In the genomic region with DNA sequence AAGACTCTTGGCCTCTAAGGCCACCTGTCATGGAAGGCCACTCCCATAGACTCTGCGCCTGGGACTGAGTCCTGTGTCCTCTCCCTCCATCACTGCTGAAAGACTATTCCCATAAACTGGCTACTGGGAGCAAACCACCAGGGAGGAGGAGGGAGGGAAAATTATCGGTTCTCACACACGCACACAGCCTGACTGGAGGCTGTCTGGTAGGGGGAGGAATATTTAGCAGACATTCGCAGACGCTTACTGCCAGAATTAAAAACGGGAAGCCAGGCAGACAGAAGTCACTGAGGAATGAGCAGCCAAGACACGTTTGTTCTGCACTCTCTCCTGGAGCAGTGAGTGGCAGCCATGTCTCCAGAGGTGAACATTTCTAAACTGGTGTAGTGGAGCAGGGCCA, we compare ENCODE assay signal across 15 mouse cellular contexts. TPM values are rescaled to one million over a fixed set of nuclear protein-coding genes. Genes with fewer than 3 reads are reported as not detected.
A peak's percentile ranks its signal among the peaks of the same experiment; 100 is the strongest.
DNase-seq lines count a peak whose midpoint lies in the region; ATAC-seq and TF ChIP-seq lines count a peak whose summit lies in the region.
"Had no signal": no experiment of that assay in that cellular context is flagged by ENCODE, and none has a peak within 500 bp of the region (broad histone marks: within the 10 kb centered on the region; RNA-seq: fewer than 3 reads in every experiment).

No protein-coding gene starts in this region.

- H3K27ac ChIP-seq in gastrocnemius, adult 2 months: peak overlapping the region; percentile 35
- H3K27ac ChIP-seq in midbrain, postnatal 0 days (ENCODE audit: low read depth, low read length): no peak overlapping the region
- H3K27ac ChIP-seq in midbrain, embryonic 13.5 days: no peak overlapping the region
- H3K27ac ChIP-seq in heart, embryonic 15.5 days: peak overlapping the region; percentile 84
- H3K27ac ChIP-seq: embryonic facial prominence, embryonic 13.5 days; hindbrain, postnatal 0 days; neural tube, embryonic 13.5 days had no signal

- peaks cover 26% of the 10 kb centered on the region for H3K4me1 ChIP-seq in midbrain, postnatal 0 days (ENCODE audit: insufficient read depth, low read length)
- peaks cover 73% of the 10 kb centered on the region for H3K4me1 ChIP-seq in midbrain, embryonic 13.5 days (replicated peaks)
- H3K4me1 ChIP-seq in heart, embryonic 15.5 days (replicated peaks): peaks cover 83% of the 10 kb centered on the region

- H3K4me3 ChIP-seq in gastrocnemius, adult 2 months: no peak overlapping the region
- H3K4me3 ChIP-seq in midbrain, postnatal 0 days (ENCODE audit: low read depth, low read length): no peak overlapping the region
- H3K4me3 ChIP-seq in midbrain, embryonic 13.5 days (replicated peaks): no peak overlapping the region
- H3K4me3 ChIP-seq in heart, embryonic 15.5 days: no peak overlapping the region
- H3K4me3 ChIP-seq: embryonic facial prominence, embryonic 13.5 days; neural tube, embryonic 13.5 days had no signal

- no peaks in the 10 kb centered on the region for H3K9me3 ChIP-seq in midbrain, postnatal 0 days (ENCODE audit: low read length)
- no peaks in the 10 kb centered on the region for H3K9me3 ChIP-seq in midbrain, embryonic 13.5 days
- no peaks in the 10 kb centered on the region for H3K9me3 ChIP-seq in heart, embryonic 15.5 days (replicated peaks)
- H3K9me3 ChIP-seq: embryonic facial prominence, embryonic 13.5 days; neural tube, embryonic 13.5 days had no signal

- WGBS in midbrain, postnatal 0 days: 25% methylated on average over 7 of the region's 7 CpGs
- WGBS in midbrain, embryonic 13.5 days: 41% methylated on average over 7 of the region's 7 CpGs
- WGBS in heart, embryonic 15.5 days: 23% methylated on average over 7 of the region's 7 CpGs

- no peak for ATAC-seq in midbrain, postnatal 0 days (ENCODE audit: low FRiP score)
- no peak for ATAC-seq in midbrain, embryonic 13.5 days
- peak; percentile 54; the same call in 1 of the 2 replicates for ATAC-seq in heart, embryonic 15.5 days (replicated peaks; ENCODE audit: insufficient number of reproducible peaks, insufficient read depth, low FRiP score, low read depth)
- 0 out of 2 replicates have a peak, but pooled peaks have one; percentile 24 for ATAC-seq in megakaryocyte progenitor cell, adult 5-6 weeks (replicated peaks; ENCODE audit: poor library complexity)

- peak; percentile 28 for DNase-seq in gastrocnemius, adult 2 months
- no peak for DNase-seq in gastrocnemius, adult 18-20 months (ENCODE audit: low spot score)
- DNase-seq in midbrain, postnatal 0 days (ENCODE audit: low spot score): no peak
- no peak for DNase-seq in ovary, adult 18-20 months (ENCODE audit: low spot score)
- DNase-seq in cerebellum, adult 11-12 months: no peak
- DNase-seq: adrenal gland, adult 8-10 months; cerebellum, adult 18-20 months; gastrocnemius, postnatal 10 days; kidney, postnatal 4 days had no signal

- H3K9ac ChIP-seq in midbrain, postnatal 0 days (replicated peaks; ENCODE audit: low read length, poor library complexity, severe bottlenecking): 0 out of 2 replicates have a peak overlapping the region, but pooled peaks have one; percentile 24
- no peak overlapping the region for H3K9ac ChIP-seq in midbrain, embryonic 13.5 days (replicated peaks)
- no peak overlapping the region for H3K9ac ChIP-seq in heart, embryonic 15.5 days
- H3K9ac ChIP-seq: embryonic facial prominence, embryonic 13.5 days; neural tube, embryonic 13.5 days had no signal

- no peaks in the 10 kb centered on the region for H3K27me3 ChIP-seq in midbrain, postnatal 0 days (ENCODE audit: insufficient read depth, low read length)
- H3K27me3 ChIP-seq in midbrain, embryonic 13.5 days: peaks cover 3% of the 10 kb centered on the region; the same call in 1 of the 2 replicates
- no peaks in the 10 kb centered on the region for H3K27me3 ChIP-seq in heart, embryonic 15.5 days
- H3K27me3 ChIP-seq: embryonic facial prominence, embryonic 13.5 days had no signal

- H3K36me3 ChIP-seq in midbrain, postnatal 0 days (ENCODE audit: insufficient read depth, low read length): no peaks in the 10 kb centered on the region
- H3K36me3 ChIP-seq in midbrain, embryonic 13.5 days: peaks cover 19% of the 10 kb centered on the region
- H3K36me3 ChIP-seq in heart, embryonic 15.5 days: no peaks in the 10 kb centered on the region; the same call in 1 of the 2 replicates

- intact Hi-C loops in gastrocnemius, adult 2 months (cut with DNase I): no loop called here

- H3K4me2 ChIP-seq in midbrain, postnatal 0 days (ENCODE audit: low read depth, low read length, poor library complexity, severe bottlenecking): no peak overlapping the region
- H3K4me2 ChIP-seq in midbrain, embryonic 13.5 days (replicated peaks): no peak overlapping the region
- 0 out of 2 replicates have a peak overlapping the region, but pooled peaks have one; percentile 5 for H3K4me2 ChIP-seq in heart, embryonic 15.5 days
- H3K4me2 ChIP-seq: embryonic facial prominence, embryonic 13.5 days; neural tube, embryonic 13.5 days had no signal

- TF ChIP-seq CTCF in gastrocnemius, adult 2 months (IDR thresholded peaks at IDR 0.05): 0 out of 2 replicates have a peak, but pooled peaks have one; percentile 32
- peak; percentile 22; the same call in 1 of the 2 replicates for TF ChIP-seq CTCF in midbrain, postnatal 0 days (IDR thresholded peaks at IDR 0.05)

RNA-seq across cellular contexts. Expression of gene Sipa1l2, which starts 35.9 kb away (rescaled TPM):
- total RNA-seq in gastrocnemius, adult 2 months (2021): 10 to 100 TPM in 1 of 2 experiments, 1 to 10 TPM in 1; 4.5 to 10.8 TPM
- total RNA-seq in gastrocnemius, adult 18-20 months (2021): 1 to 10 TPM; 5.1 to 7.5 TPM
- 52.6 and 53.7 TPM in 2 replicates for total RNA-seq in midbrain, postnatal 0 days (2014; rRNA removed)
- 8.8 and 10.1 TPM in 2 replicates for polyA plus RNA-seq in midbrain, postnatal 0 days (2015; fragmentation: Nextera tagmentation; extraction: Ambion mirVana)
- polyA plus RNA-seq in midbrain, embryonic 13.5 days (2015; fragmentation: Nextera tagmentation; extraction: Ambion mirVana): 27.5 and 31.8 TPM in 2 replicates
- polyA plus RNA-seq in heart, embryonic 15.5 days (2015; fragmentation: Nextera tagmentation; extraction: Ambion mirVana): 20.6 and 24.5 TPM in 2 replicates
- total RNA-seq in megakaryocyte progenitor cell, adult 5-6 weeks (2015): 0.84 and 1.5 TPM in 2 replicates
- 2.0 and 2.3 TPM in 2 replicates for total RNA-seq in megakaryocyte progenitor cell, adult 5-6 weeks (2017)

Comparison
In these comparisons a context has a peak if more than half of its experiments do, and no peak if none do; other contexts are left out.
1. H3K27ac ChIP-seq: peak in gastrocnemius, adult 2 months (single experiment) and heart, embryonic 15.5 days (single experiment); none in midbrain, postnatal 0 days (single experiment) and midbrain, embryonic 13.5 days (single experiment).
2. ATAC-seq: peak in heart, embryonic 15.5 days (single experiment) and megakaryocyte progenitor cell, adult 5-6 weeks (single experiment); none in midbrain, postnatal 0 days (single experiment) and midbrain, embryonic 13.5 days (single experiment).